Mouse (Mus musculus) cerebellum, adult 2 months (tissue): ENCODE data around the gene Zcchc9. TPM values are rescaled to one million over a fixed set of nuclear protein-coding genes. Genes with fewer than 3 reads are reported as not detected.
"Not testable (repeated sequence)": the region's sequence is repeated elsewhere in the genome, so short reads cannot be mapped to it uniquely, and the experiment has no call there.

Experiments used
- DNase-seq, 2 experiments: peaks; one replicate each; pipeline ENCODE4 v3.0.0; 2021
- H3K27ac ChIP-seq: fragments of 200-500 bp; 2 replicates; pipeline ENCODE4 v1.5.1; 2012; ENCODE audit warnings: low read length, control low read depth, inconsistent platforms; ENCODE audit not compliant: insufficient read depth
- H3K27me3 ChIP-seq: fragments of 200-500 bp; 2 replicates; pipeline ENCODE4 v1.6.1; 2012; ENCODE audit warnings: inconsistent platforms, mild to moderate bottlenecking, low read length, moderate library complexity; ENCODE audit not compliant: control insufficient read depth, insufficient read depth
- H3K4me1 ChIP-seq: fragments of 200-500 bp; 2 replicates; pipeline ENCODE4 v1.6.1; 2011; ENCODE audit warnings: low read length; ENCODE audit not compliant: control insufficient read depth, insufficient read depth
- H3K4me3 ChIP-seq: fragments of 200-500 bp; replicated peaks from 2 replicates; pipeline ENCODE3; 2011; ENCODE audit warnings: mild to moderate bottlenecking, low read depth, low read length, control low read depth; ENCODE audit not compliant: insufficient read depth
- CTCF ChIP-seq: fragments of 200-500 bp; IDR thresholded peaks from 2 replicates; pipeline ENCODE4 v1.5.1; 2011; ENCODE audit warnings: low read depth, mild to moderate bottlenecking, control low read depth, low read length, moderate library complexity, borderline replicate concordance; ENCODE audit not compliant: insufficient read depth
- POLR2A ChIP-seq: fragments of 200-500 bp; IDR thresholded peaks from 2 replicates; pipeline ENCODE4 v1.6.1; 2011; ENCODE audit warnings: low read length, control low read depth, borderline replicate concordance; ENCODE audit not compliant: insufficient read depth
- WGBS: fragments of 180-500 bp; shearing (Covaris S2); methylation state at CpG from one replicate; pipeline ENCODE4 v1.1.7; 2018; 5-methylcytosine and 5-hydroxymethylcytosine counted together
- polyA plus RNA-seq: library from polyadenylated mRNA; depleted of rRNA; stranded (reverse); fragments of >200 nt; gene quantifications from 2 replicates; pipeline ENCODE4 v1.2.3, GENCODE M21; 2012

Gene Zcchc9
- polyA plus RNA-seq, 1 experiment = 17.0 TPM

GRCm38 (mm10) chr13:91779892-91780291 is 27.6 kb downstream of the Zcchc9 start:
- TF ChIP-seq POLR2A (no peak), CTCF (no peak)
- no peak overlapping the region for H3K27ac ChIP-seq
- H3K27me3 ChIP-seq = no peaks in the 10 kb centered on the region
- no peak for DNase-seq
- no peak overlapping the region for H3K4me3 ChIP-seq
- H3K4me1 ChIP-seq = no peaks in the 10 kb centered on the region

GRCm38 (mm10) chr13:91778092-91778491 is 29.4 kb downstream of the Zcchc9 start:
- WGBS = 96% methylated on average over 5 of the region's 5 CpGs
- Histone ChIP-seq H3K27ac (no peak overlapping the region), H3K4me1 (no peaks in the 10 kb centered on the region), H3K4me3 (no peak overlapping the region), H3K27me3 (no peaks in the 10 kb centered on the region)
- DNase-seq = no peak
- TF ChIP-seq CTCF (no peak), POLR2A (no peak)

GRCm38 (mm10) chr13:91768683-91769651 is 38.5 kb downstream of the Zcchc9 start:
- H3K27ac ChIP-seq = no peak overlapping the region
- H3K4me1 ChIP-seq = no peaks in the 10 kb centered on the region
- 71% methylated on average over 9 of the region's 9 CpGs for WGBS
- TF ChIP-seq POLR2A = no peak
- TF ChIP-seq CTCF = no peak
- H3K4me3 ChIP-seq = no peak overlapping the region
- DNase-seq = no peak
- no peaks in the 10 kb centered on the region for H3K27me3 ChIP-seq

- Histone ChIP-seq H3K4me1 (no peaks in the 10 kb centered on the region), H3K27me3 (no peaks in the 10 kb centered on the region), H3K27ac (no peak overlapping the region), H3K4me3 (no peak overlapping the region)
- no peak for DNase-seq
- TF ChIP-seq POLR2A = no peak
- TF ChIP-seq CTCF = no peak
- 89% methylated on average over 4 of the region's 4 CpGs for WGBS
Observed at GRCm38 (mm10) chr13:91765627-91766026, 41.9 kb downstream of the Zcchc9 start.

- whole genome bisulfite sequencing = 92% methylated on average over 3 of the region's 3 CpGs
- not testable (repeated sequence) for DNase-seq, H3K27me3 ChIP-seq, H3K4me1 ChIP-seq, H3K4me3 ChIP-seq, H3K27ac ChIP-seq
Observed at GRCm38 (mm10) chr13:91763654-91764053, 43.9 kb downstream of the Zcchc9 start.

- H3K4me3 ChIP-seq = no peak overlapping the region
- no peak for TF ChIP-seq CTCF
- TF ChIP-seq POLR2A = no peak
- no peaks in the 10 kb centered on the region for H3K4me1 ChIP-seq
- WGBS = 90% methylated on average over 6 of the region's 6 CpGs
- DNase-seq = no peak
- no peak overlapping the region for H3K27ac ChIP-seq
- H3K27me3 ChIP-seq = no peaks in the 10 kb centered on the region
Observed at GRCm38 (mm10) chr13:91761654-91762445, 45.7 kb downstream of the Zcchc9 start.

- Histone ChIP-seq H3K4me3 (no peak overlapping the region), H3K27me3 (no peaks in the 10 kb centered on the region), H3K4me1 (no peaks in the 10 kb centered on the region), H3K27ac (no peak overlapping the region)
- no peak for DNase-seq
- 72% methylated on average over 8 of the region's 8 CpGs for WGBS
- TF ChIP-seq CTCF (no peak), POLR2A (no peak)
Observed at GRCm38 (mm10) chr13:91760302-91761050, 47.0 kb downstream of the Zcchc9 start.
